Mouse (Mus musculus) liver, postnatal 0 days (tissue): Measurements from ENCODE around the gene Hist1h4h.

Experiments used
- CTCF ChIP-seq: sonication (generic); IDR thresholded peaks from 2 replicates; pipeline ENCODE4 v1.5.1; 2016; ENCODE audit warnings: antibody characterized with exemption, low read depth
- EP300 ChIP-seq: IDR thresholded peaks from 2 replicates; pipeline ENCODE4 v1.6.1; 2016; ENCODE audit warnings: antibody characterized with exemption, low read depth, mild to moderate bottlenecking

DNA sequence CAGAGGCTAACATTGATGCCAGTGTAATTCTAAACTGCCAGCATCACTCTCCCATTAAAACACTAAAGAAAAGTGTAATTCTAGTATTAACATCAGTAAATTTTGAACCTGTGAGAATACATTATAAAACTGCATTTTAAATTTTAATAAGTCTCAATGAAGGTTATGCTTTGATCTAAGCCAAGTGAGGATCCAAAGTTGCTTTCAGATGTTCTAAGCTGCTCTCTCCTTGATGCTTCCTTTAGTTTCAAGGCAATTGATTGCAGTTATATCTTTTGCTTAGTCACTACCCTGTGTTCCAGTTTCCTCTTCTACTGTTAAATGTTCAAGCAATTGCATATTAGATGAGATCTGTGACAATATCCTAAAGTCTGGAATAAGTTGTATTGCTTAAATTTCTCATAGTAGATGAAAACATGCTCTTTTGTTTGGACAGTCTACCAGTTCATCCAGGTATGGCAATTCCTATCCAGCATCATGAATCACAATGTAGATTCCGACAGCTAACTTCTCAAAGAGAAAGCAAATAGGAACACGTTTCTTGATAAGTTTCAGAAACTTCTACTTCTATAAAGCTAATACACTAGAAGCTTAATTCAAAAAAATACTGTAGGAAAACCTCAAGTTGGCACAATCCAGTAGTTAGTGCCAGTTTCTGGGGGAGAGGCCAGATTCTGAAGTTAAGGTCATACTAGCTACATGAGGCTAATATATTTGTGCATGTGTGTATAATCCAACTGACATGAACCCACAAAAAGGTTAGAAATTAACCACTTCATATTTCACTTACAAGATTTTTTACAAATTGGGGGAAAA, 41.6 kb downstream of the Hist1h4h start:
- TF ChIP-seq CTCF: no peak
- no peak for TF ChIP-seq EP300
